Mouse (Mus musculus) induced T-regulatory cell, adult 2 months (primary cell): ENCODE measurements around the gene Otud3.
"Not testable (repeated sequence)": the region's sequence is repeated elsewhere in the genome, so short reads cannot be mapped to it uniquely, and the experiment has no call there.

ENCODE experiments used
- DNase-seq: peaks from one replicate; pipeline ENCODE4 v3.0.0-alpha.2; 2012; ENCODE audit warnings: low read depth

The Otud3 gene

GRCm38 (mm10) chr4:138913797-138914196 lies at the start of gene Otud3:
Gene Otud3 (minus strand): TSS chr4:138913945.
- DNase-seq = peak; percentile 97

GRCm38 (mm10) chr4:138962719-138963118 lies 49.0 kb upstream of the Otud3 start:
- peak; percentile 29 for DNase-seq

- no peak for DNase-seq
These were observed 46.2 kb upstream of the Otud3 start for GRCm38 (mm10) chr4:138959926-138960325.

GRCm38 (mm10) chr4:138959120-138959519 lies 45.4 kb upstream of the Otud3 start:
- DNase-seq = no peak

GRCm38 (mm10) chr4:138958612-138959011 lies 44.9 kb upstream of the Otud3 start:
- no peak for DNase-seq

- no peak for DNase-seq
These were observed 34.5 kb upstream of the Otud3 start for GRCm38 (mm10) chr4:138948257-138948656.

GRCm38 (mm10) chr4:138943730-138944129 lies 30.0 kb upstream of the Otud3 start:
- peak; percentile 99 for DNase-seq

- DNase-seq = peak; percentile 22
These were observed 28.2 kb upstream of the Otud3 start for GRCm38 (mm10) chr4:138941966-138942365.

GRCm38 (mm10) chr4:138941401-138941800 lies 27.7 kb upstream of the Otud3 start:
- peak; percentile 29 for DNase-seq

GRCm38 (mm10) chr4:138939481-138939880 lies 25.7 kb upstream of the Otud3 start:
- DNase-seq = no peak

- DNase-seq = peak; percentile 33
These were observed 24.9 kb upstream of the Otud3 start for GRCm38 (mm10) chr4:138938495-138939269.

- no peak for DNase-seq
These were observed 20.9 kb upstream of the Otud3 start for GRCm38 (mm10) chr4:138934456-138935145.

- no peak for DNase-seq
These were observed 20.1 kb upstream of the Otud3 start for GRCm38 (mm10) chr4:138933862-138934261.

GRCm38 (mm10) chr4:138925561-138925960 lies 11.8 kb upstream of the Otud3 start:
- no peak for DNase-seq

GRCm38 (mm10) chr4:138922131-138922459 lies 8.3 kb upstream of the Otud3 start:
- DNase-seq = peak; percentile 94

- no peak for DNase-seq
These were observed 7.7 kb upstream of the Otud3 start for GRCm38 (mm10) chr4:138921254-138922130.

- DNase-seq = peak; percentile 44
These were observed 3.5 kb upstream of the Otud3 start for GRCm38 (mm10) chr4:138917282-138917681.

- peak; percentile 36 for DNase-seq
These were observed 481 bp downstream of the Otud3 start for GRCm38 (mm10) chr4:138913141-138913787.

GRCm38 (mm10) chr4:138905624-138906337 lies 8.0 kb downstream of the Otud3 start:
- no peak for DNase-seq

GRCm38 (mm10) chr4:138899361-138899760 lies 14.4 kb downstream of the Otud3 start:
- no peak for DNase-seq

- DNase-seq = not testable (repeated sequence)
These were observed 20.0 kb downstream of the Otud3 start for GRCm38 (mm10) chr4:138893789-138894188.
